Mouse (Mus musculus): ENCODE results near the gene Slc35c1. TPM values are rescaled to one million over a fixed set of nuclear protein-coding genes. Genes with fewer than 3 reads are reported as not detected.

Gene Slc35c1
- total RNA-seq (2015; ENCODE audit: low replicate concordance) (7.1 and 9.0 TPM in 2 replicates), total RNA-seq (2017; ENCODE audit: low replicate concordance) (2.7 and 9.2 TPM in 2 replicates)

- ATAC-seq (replicated peaks; ENCODE audit: low FRiP score, poor library complexity, severe bottlenecking) = no peak
These were observed at the start of gene Slc35c1 for GRCm38 (mm10) chr2:92459921-92460707. Gene Slc35c1 (minus strand): TSS chr2:92460538.

- ATAC-seq (replicated peaks; ENCODE audit: low FRiP score, poor library complexity, severe bottlenecking) = no peak
These were observed 45.0 kb upstream of the Slc35c1 start for GRCm38 (mm10) chr2:92505291-92505690.

- no peak for ATAC-seq (replicated peaks; ENCODE audit: low FRiP score, poor library complexity, severe bottlenecking)
These were observed 43.1 kb upstream of the Slc35c1 start for GRCm38 (mm10) chr2:92503421-92503820.

GRCm38 (mm10) chr2:92499701-92500322 is 39.5 kb upstream of the Slc35c1 start:
- no peak for ATAC-seq (replicated peaks; ENCODE audit: low FRiP score, poor library complexity, severe bottlenecking)

GRCm38 (mm10) chr2:92497112-92497511 is 36.8 kb upstream of the Slc35c1 start:
- no peak for ATAC-seq (replicated peaks; ENCODE audit: low FRiP score, poor library complexity, severe bottlenecking)

- ATAC-seq (replicated peaks; ENCODE audit: low FRiP score, poor library complexity, severe bottlenecking) = no peak
These were observed 36.3 kb upstream of the Slc35c1 start for GRCm38 (mm10) chr2:92496681-92497080.

- ATAC-seq (replicated peaks; ENCODE audit: low FRiP score, poor library complexity, severe bottlenecking) = no peak
These were observed 34.6 kb upstream of the Slc35c1 start for GRCm38 (mm10) chr2:92494956-92495355.

- no peak for ATAC-seq (replicated peaks; ENCODE audit: low FRiP score, poor library complexity, severe bottlenecking)
These were observed 34.1 kb upstream of the Slc35c1 start for GRCm38 (mm10) chr2:92494423-92494822.

- ATAC-seq (replicated peaks; ENCODE audit: low FRiP score, poor library complexity, severe bottlenecking) = no peak
These were observed 33.5 kb upstream of the Slc35c1 start for GRCm38 (mm10) chr2:92493656-92494390.

- ATAC-seq (replicated peaks; ENCODE audit: low FRiP score, poor library complexity, severe bottlenecking) = no peak
These were observed 31.7 kb upstream of the Slc35c1 start for GRCm38 (mm10) chr2:92491950-92492501.

GRCm38 (mm10) chr2:92490541-92490940 is 30.2 kb upstream of the Slc35c1 start:
- no peak for ATAC-seq (replicated peaks; ENCODE audit: low FRiP score, poor library complexity, severe bottlenecking)

GRCm38 (mm10) chr2:92487791-92488190 is 27.5 kb upstream of the Slc35c1 start:
- no peak for ATAC-seq (replicated peaks; ENCODE audit: low FRiP score, poor library complexity, severe bottlenecking)

- ATAC-seq (replicated peaks; ENCODE audit: low FRiP score, poor library complexity, severe bottlenecking) = no peak
These were observed 26.6 kb upstream of the Slc35c1 start for GRCm38 (mm10) chr2:92486911-92487310.

GRCm38 (mm10) chr2:92486403-92486802 is 26.1 kb upstream of the Slc35c1 start:
- ATAC-seq (replicated peaks; ENCODE audit: low FRiP score, poor library complexity, severe bottlenecking) = no peak

GRCm38 (mm10) chr2:92485640-92486295 is 25.4 kb upstream of the Slc35c1 start:
- ATAC-seq (replicated peaks; ENCODE audit: low FRiP score, poor library complexity, severe bottlenecking) = no peak

GRCm38 (mm10) chr2:92484256-92485025 is 24.1 kb upstream of the Slc35c1 start:
- no peak for ATAC-seq (replicated peaks; ENCODE audit: low FRiP score, poor library complexity, severe bottlenecking)

- no peak for ATAC-seq (replicated peaks; ENCODE audit: low FRiP score, poor library complexity, severe bottlenecking)
These were observed 23.2 kb upstream of the Slc35c1 start for GRCm38 (mm10) chr2:92483505-92483904.

GRCm38 (mm10) chr2:92482551-92482950 is 22.2 kb upstream of the Slc35c1 start:
- ATAC-seq (replicated peaks; ENCODE audit: low FRiP score, poor library complexity, severe bottlenecking) = no peak

GRCm38 (mm10) chr2:92478313-92478688 is 18.0 kb upstream of the Slc35c1 start:
- ATAC-seq (replicated peaks; ENCODE audit: low FRiP score, poor library complexity, severe bottlenecking) = no peak

All from erythroid progenitor cell, adult 5-6 weeks (primary cell).